Mouse (Mus musculus) v-Abl transformed pro-B cells (cell line): ENCODE data around the gene Olfr1417.

ENCODE experiments used
- in situ Hi-C, 2 experiments: fragments of 400-800 bp; cut with MboI; formaldehyde crosslinking; loops; one replicate each; pipeline ENCODE4 v1.15.1; 2025; ENCODE audit not compliant: unreplicated experiment in 2 of 2

The Olfr1417 gene

DNA sequence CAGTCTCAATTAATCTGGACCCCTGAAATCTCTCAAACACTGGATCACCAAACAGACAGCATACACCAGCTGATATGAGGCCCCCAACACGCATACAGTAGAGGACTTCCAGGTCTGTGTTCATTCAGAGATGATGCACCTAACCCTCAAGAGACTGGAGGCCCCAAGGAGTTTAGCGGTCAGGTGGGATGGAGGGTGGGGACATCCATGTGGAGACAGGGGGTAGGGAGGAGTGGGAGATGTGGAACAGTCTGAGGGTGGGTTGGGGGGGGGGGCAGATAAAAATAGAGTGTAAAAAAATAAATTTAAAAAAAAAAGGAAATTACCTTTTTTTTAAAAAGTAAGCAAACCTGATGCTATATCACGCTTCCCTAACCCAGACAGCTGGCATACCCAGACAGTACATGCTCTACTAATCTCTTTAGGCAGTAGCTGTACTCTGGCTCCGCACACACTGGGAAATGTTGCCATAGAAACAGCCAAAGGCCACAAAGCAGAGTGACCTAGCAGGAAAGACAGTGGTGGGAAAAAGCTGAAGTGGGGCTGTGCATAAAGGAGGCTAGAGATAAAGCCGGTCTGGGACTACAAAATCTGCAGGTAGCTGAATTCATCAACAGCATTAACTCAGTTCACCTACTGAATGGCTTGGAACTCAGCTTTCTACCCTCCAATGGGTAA lies 27.2 kb downstream of the Olfr1417 start:
- in situ Hi-C loops = no loop called here

DNA sequence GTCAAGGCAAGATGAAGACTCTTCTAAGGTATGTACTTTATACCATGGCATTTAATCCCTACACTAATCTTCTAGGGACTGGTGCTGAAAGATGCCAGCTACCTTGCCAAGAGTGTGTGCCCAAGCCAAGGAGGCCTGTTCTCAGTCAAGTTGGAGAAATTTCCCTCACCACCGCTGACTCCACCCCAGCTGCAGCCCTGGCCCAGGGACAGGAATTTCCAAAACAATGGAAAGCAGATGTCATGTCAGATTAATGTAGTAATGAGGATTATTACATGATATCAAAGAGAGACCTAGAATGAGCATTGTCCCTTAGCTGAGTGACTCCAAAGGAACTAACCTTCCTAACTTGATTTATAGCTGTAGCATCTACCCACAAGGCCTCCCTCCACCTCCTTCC lies 28.2 kb downstream of the Olfr1417 start:
- in situ Hi-C loops = no loop called here

DNA sequence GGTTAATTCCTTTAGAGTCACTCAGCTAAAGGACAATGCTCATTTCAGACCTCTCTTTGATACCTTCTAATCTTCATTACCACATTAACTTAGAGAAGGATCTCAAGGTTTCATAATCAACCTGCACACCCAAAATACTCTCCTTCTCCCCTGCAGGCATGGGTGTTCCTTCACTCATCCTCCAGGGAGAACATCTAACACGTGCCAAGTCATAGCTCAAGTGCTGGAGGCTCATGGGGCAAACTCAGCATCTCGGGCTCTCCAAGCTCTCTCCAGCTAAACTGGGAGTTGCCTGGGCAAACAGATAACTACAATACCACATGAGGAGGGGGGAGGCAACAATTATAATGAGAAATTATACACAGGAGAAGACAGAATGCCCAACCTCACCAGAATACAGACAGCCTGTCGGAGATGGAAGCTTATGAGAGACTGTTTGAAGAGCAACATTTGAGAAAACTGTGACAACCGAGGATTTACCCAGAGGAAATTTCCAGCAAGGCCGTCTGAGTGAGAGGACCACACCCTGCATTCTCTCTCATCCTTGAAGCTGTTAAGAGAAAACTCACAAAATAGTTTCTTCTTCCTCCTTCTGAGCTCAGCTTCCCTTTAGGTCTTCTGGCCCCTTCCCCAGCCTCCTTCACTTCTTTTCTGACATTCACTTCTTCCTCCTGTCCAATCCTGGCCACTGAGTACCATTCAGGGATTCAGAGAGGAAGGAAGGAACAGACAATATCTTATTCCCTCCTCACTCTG lies 28.8 kb downstream of the Olfr1417 start:
- in situ Hi-C loops = no loop called here

DNA sequence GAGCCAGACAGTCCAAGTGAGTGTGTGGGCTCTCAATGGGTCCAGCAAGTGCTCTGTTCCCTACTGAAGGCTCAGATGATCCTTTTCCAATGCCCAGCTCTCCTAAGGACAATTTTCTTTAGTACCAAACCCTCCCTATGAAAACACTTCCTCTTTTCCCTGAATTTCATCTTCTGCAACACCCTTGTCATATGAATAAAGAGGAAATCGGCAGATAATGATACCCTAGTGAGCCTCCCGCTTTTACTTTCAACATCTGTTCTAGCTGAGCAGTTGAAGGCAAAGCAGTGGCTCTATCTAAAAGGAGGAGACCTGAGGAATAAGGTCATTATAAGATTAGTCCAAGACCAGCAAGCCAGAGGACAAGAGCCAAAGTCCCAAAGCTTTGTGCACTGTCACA lies 30.6 kb downstream of the Olfr1417 start:
- in situ Hi-C loops = no loop called here

DNA sequence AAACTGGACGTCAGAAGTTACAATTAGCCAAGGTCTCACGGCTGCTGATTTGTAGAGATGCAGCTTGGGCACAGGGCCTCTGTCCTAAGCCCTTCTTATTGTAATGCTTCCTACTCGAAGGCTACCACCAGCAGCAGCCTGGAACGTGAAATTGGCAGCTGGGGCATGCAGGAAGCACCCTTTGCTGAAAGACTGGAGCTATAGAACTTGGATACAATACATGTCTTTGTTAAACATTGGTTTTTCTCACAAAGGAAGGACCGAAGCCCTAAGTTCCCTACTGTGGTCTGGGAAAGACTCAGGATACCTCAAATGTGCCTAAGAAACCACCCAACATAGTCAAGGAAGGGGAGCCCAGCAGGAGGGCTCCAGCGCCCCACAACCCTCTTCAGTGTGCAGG lies 31.2 kb downstream of the Olfr1417 start:
- in situ Hi-C loops = no loop called here

DNA sequence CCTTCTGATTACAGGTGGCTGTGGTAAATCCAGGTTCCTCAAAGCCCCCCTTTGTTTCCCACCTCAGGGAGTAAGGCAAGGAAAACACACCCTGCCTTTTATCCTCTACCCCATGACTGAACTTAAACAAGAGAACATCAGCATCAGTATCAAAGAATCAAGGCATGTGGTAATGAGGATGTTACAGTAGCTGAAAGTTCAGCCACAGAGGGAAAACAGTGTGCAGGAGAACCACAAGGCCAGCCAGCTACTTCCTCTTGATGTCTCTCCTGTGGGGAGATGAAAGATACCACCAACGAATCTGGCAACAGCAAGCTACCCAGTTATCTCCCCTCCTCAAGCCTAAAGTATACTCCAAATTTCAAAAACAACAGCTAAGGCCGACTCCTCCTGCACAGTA lies 31.8 kb downstream of the Olfr1417 start:
- in situ Hi-C loops = no loop called here

DNA sequence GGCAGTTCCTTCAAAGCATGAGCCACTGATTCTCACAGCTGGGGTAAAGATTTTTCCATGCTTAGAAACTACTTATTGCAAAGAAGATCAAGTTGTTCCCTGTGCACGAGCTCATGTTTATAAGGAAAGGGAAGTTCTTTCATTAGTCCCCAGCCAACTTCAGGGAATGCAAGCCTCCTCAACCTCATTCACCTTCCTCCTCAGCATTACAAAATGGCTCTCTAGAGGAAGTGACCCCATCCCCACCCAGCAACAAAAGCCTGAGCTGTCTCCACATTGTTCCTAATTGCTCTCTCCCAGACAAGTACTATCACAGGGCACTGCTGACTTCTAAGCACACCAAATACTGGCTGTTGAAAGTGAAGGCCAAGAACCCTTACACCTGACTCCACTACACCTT lies 34.6 kb downstream of the Olfr1417 start:
- in situ Hi-C loops = no loop called here

DNA sequence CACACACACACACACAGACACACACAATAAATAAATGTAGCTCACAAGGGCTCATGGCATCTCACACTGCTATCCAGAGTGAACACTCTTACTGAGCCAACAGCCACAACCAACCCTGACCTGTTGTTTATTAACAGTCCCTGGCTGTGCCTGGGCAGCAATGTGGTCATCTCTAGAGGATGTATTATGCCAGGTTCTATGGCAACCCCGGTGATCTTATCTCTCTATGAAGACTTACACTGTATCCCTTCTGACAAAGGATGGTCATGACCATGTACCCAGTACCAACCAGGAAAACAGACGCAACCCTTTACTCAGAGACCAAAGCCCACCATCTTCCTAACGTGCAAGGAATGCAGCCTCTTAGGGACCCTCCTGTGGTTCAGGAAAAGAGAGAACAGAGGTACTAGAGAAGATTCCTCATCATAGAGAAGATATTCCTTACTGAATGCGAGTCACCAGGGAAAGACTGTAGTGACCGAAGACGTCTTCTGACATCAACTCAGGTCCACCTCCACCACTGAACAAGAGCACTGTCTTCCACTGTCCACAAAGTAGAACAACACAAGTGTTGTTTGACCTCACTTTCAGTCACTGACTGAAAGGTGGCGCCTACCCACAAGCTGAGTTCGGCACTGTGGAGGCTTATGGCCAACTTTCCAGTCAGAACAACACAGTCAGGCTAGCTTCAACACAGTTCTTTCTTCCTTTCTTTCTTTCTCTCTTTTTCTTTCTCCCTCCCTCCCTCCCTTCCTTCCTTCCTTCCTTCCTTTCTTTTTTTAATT lies 38.3 kb downstream of the Olfr1417 start:
- in situ Hi-C loops = no loop called here

DNA sequence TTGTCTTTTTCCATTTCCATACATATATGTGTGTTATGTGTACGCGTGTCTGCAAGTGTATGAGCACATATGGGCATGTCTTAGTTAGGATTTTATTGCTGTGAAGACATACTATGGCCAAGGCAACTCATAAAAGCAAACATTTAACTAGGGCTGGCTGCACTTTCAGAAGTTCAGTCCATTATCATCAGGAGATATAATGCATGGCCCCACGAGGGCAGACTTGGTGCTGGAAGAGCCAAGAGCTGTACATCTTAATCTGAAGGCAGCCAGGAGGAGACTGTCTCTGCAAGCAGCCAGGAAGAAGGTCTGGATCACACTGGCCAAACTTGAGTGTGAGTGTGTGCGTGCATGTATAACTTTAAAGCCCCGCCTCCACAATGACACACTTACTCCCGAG lies 44.6 kb downstream of the Olfr1417 start:
- in situ Hi-C loops = loop anchor here in 1 of 2 experiments (25.0 kb wide), 1 partner anchor 643 kb away; the partner anchor contains the start of gene Pfpl

DNA sequence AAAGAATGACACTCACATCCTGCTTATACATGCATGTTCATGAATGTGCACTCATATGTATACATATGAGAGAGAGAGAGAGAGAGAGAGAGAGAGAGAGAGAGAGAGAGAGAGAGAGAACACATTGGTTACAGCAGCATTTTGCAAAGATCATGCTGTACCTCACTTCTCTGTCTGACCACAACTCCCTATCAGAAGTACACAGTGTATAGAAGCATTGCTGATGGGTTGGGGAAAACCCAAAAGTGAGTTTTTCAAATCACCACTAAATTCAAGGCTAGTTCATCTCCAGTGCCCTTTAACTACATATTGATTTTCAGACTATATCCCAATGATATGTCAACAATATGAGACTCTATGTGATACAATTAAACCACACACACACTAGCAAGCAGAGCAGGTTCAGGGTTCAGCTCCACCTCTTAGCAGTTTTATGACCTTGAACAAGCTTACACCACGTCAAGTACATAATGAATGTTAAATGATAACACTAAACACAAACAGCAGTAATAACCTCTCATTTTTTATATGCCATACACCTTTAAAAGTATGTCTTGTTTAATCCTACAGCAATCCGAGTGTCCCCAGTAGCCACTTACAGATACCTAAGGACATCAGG lies 45.2 kb downstream of the Olfr1417 start:
- in situ Hi-C loops = loop anchor here in 1 of 2 experiments (25.0 kb wide), 1 partner anchor 643 kb away; the partner anchor contains the start of gene Pfpl

DNA sequence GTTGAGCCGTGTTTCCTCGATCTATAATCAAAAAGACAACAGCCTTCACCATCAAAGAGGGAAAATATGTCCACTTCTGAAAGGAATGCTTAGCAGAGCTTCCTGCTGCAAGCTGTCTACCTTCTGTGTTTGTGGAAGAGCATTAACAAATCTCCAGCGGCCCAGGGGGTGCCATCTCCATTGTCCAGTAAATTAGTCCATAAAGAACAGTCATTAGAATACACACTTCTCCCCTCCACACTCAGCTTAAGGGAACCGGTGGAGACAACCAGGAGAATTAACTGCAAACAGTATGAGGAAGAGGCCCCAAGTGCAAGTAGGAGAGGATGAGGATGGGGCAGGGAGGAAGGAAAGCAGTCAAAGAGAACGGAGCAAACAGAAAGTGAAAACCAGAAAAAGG lies 47.2 kb downstream of the Olfr1417 start:
- in situ Hi-C loops = loop anchor here in 1 of 2 experiments (25.0 kb wide), 1 partner anchor 645 kb away; the partner anchor contains the start of gene Pfpl

DNA sequence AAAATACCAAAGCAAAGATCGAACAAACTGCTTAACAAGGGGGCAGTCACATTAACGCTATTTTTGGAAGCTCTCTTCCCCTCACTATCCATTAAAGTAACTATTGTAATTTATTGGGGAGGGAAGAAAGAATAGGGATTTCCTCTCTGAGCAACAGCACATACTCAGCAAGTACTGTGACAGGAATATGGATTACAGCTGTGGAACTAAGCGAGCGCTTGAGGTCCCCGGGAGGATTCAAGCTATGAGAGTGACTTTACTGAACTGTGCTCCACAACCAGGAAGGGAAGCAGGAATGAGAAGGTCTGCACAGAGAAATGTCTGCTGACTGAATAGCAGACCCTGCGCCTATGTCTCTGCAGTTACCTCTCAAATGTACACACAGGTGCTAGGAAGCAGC lies 50.1 kb downstream of the Olfr1417 start:
- in situ Hi-C loops = loop anchor here (10.0 to 25.0 kb wide), 2 partner anchors 626 to 648 kb away; partner anchors contain the start of genes Olfr1441 (in 1 of the 2) and Pfpl (in 1 of the 2)

DNA sequence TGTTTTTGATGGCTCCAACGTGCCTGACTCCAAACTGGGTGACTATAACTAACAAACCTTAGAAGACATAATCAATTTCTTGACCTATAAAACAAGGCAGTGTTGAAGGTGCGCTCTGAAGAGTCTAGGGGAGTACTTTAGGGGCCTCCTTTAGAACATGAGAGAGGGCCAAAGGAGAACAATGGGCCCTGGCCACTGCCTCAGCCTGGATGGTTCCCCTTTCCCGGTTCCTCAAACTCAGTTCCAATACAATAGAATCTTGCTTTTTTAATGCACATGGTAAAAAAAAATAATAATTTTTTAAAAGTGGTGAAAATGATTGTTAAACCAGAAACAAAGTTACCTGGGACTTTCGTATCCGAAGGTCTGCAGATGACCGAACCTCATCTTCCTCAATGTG lies 51.2 kb downstream of the Olfr1417 start:
- in situ Hi-C loops = loop anchor here (10.0 to 25.0 kb wide), 2 partner anchors 627 to 649 kb away; partner anchors contain the start of genes Olfr1441 (in 1 of the 2) and Pfpl (in 1 of the 2)

DNA sequence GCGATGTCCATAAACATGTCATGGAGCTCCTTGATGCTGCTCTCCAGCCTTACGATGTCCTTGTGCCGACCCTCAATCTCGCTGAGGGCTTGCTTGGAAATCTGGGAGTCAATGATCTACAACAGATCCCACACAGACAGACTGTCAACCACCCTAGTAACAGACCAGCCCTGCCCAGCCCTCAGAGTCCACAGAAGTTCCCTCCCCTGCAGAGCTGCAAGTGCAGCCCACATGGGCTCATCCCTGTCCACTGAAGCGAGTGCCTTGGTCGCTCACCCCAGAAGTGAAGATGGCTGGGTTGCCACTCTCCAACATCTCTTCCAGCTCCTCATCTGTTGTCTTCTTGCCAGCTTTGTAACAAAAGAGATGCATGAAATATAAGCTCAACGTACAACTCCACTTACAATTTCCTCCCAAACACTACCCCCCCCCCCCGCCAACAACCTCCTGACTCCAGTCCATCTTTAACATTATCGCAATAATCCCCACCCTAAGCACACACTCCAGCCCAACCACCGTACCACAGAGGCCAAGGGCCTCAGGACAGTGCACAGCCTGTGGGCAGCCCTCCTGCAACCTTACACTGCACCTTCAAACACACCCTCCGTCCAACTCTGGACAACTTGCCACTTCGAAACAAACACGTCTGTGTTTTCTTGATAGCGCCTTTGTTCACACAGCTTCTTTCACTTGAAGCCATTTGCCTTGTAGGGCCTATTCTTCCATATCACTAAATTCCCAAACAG lies 53.4 kb downstream of the Olfr1417 start:
- in situ Hi-C loops = loop anchor here (10.0 to 25.0 kb wide), 2 partner anchors 629 to 652 kb away; partner anchors contain the start of genes Olfr1441 (in 1 of the 2) and Pfpl (in 1 of the 2)

DNA sequence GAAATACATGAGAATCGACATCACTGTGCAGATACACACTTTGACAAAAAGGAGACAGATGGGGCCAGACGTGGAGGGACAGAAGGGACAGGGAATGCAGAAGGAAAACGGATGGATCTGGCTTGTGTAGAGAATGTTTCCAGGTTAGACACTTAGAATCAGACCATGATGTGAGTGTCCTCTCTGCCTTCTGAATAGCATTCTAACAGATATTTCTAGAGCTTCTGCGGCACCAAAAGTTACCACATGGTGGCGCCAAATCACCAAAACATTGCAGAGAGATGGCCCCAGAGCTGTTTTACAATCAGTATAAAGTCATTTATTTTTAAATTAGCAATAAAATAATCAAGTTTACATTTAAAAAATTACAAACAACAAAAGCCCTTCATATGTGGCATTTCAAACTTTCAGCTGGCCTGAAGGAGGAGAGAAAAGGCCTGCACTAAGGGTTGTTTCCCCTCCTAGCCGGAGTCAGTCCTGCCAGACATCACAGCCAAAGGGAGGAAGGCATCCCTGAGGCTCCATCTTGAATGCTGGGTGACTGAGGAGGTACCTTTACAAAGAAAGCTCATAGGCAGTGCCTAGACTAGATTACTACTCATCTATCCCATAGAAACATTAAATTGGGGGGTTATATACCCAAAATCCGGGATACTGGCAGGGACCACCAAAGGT lies 61.7 kb downstream of the Olfr1417 start:
- in situ Hi-C loops = loop anchor here (10.0 to 25.0 kb wide), 3 partner anchors 660 to 807 kb away; partner anchors contain the start of gene Pfpl (in 1 of the 2)
